Mouse (Mus musculus) gastrocnemius, adult 2 months (tissue): ENCODE results near the gene Elovl6. TPM values are rescaled to one million over a fixed set of nuclear protein-coding genes. Genes with fewer than 3 reads are reported as not detected.
A peak's percentile ranks its signal among the peaks of the same experiment; 100 is the strongest.

Experiments used
- DNase-seq: peaks from one replicate; pipeline ENCODE4 v3.0.0; 2022
- H3K27ac ChIP-seq: fragments of 200-600 bp; 2 replicates; pipeline ENCODE4 v1.8.1; 2022; ENCODE audit warnings: mild to moderate bottlenecking
- H3K4me3 ChIP-seq: fragments of 200-600 bp; 2 replicates; pipeline ENCODE4 v1.8.1; 2022; ENCODE audit warnings: mild to moderate bottlenecking, moderate library complexity
- CTCF ChIP-seq: fragments of 200-600 bp; IDR thresholded peaks from 2 replicates; pipeline ENCODE4 v1.8.1; 2022; ENCODE audit warnings: antibody characterized with exemption, mild to moderate bottlenecking, moderate library complexity
- intact Hi-C: fragments of 180-260 bp; cut with DNase I; formaldehyde crosslinking; loops from one replicate; pipeline ENCODE4 v1.15.1; 2025
- total RNA-seq, 2 experiments: library from RNA; stranded (reverse); gene quantifications; 2 replicates each; pipeline ENCODE4 v1.2.3; 2021

Gene Elovl6
- total RNA-seq, 2 experiments from 2014 or later: 0.33 to 0.89 TPM

GRCm38 (mm10) chr3:129627281-129627680, 95.1 kb downstream of the Elovl6 start:
- Histone ChIP-seq H3K4me3 (no peak overlapping the region), H3K27ac (no peak overlapping the region)
- intact Hi-C loops: no loop called here
- no peak for TF ChIP-seq CTCF
- peak; percentile 51 for DNase-seq

GRCm38 (mm10) chr3:129631018-129631417, 98.9 kb downstream of the Elovl6 start:
- no peak for DNase-seq
- Histone ChIP-seq H3K4me3 (no peak overlapping the region), H3K27ac (no peak overlapping the region)
- no peak for TF ChIP-seq CTCF
- intact Hi-C loops: loop anchor here (5.0 kb wide), 1 partner anchor 99 kb away; the partner anchor contains the start of gene Elovl6

- Histone ChIP-seq H3K4me3 (no peak overlapping the region), H3K27ac (no peak overlapping the region)
- intact Hi-C loops: loop anchor here (5.0 kb wide), 1 partner anchor 100 kb away; the partner anchor contains the start of gene Elovl6
- TF ChIP-seq CTCF: no peak
- no peak for DNase-seq
Observed at GRCm38 (mm10) chr3:129631857-129632256, 99.7 kb downstream of the Elovl6 start.

- intact Hi-C loops: loop anchor here (5.0 kb wide), 1 partner anchor 101 kb away; the partner anchor contains the start of gene Elovl6
- Histone ChIP-seq H3K27ac (no peak overlapping the region), H3K4me3 (no peak overlapping the region)
- DNase-seq: no peak
- no peak for TF ChIP-seq CTCF
Observed at GRCm38 (mm10) chr3:129633518-129633917, 101.4 kb downstream of the Elovl6 start.

- no peak for DNase-seq
- Histone ChIP-seq H3K4me3 (no peak overlapping the region), H3K27ac (no peak overlapping the region)
- intact Hi-C loops: loop anchor here (5.0 kb wide), 1 partner anchor 102 kb away; the partner anchor contains the start of gene Elovl6
- TF ChIP-seq CTCF: peak; percentile 66
Observed at GRCm38 (mm10) chr3:129634260-129634901, 102.2 kb downstream of the Elovl6 start.

GRCm38 (mm10) chr3:129637446-129637845, 105.3 kb downstream of the Elovl6 start:
- DNase-seq: no peak
- no peak overlapping the region for H3K27ac ChIP-seq
- intact Hi-C loops: no loop called here
- no peak overlapping the region for H3K4me3 ChIP-seq
- no peak for TF ChIP-seq CTCF

- no peak for DNase-seq
- Histone ChIP-seq H3K4me3 (no peak overlapping the region), H3K27ac (no peak overlapping the region)
- intact Hi-C loops: no loop called here
- no peak for TF ChIP-seq CTCF
Observed at GRCm38 (mm10) chr3:129639701-129640100, 107.5 kb downstream of the Elovl6 start.

GRCm38 (mm10) chr3:129640211-129641000, 108.3 kb downstream of the Elovl6 start:
- H3K27ac ChIP-seq: peak overlapping the region; percentile 38; the same call in 1 of the 2 replicates
- no peak for TF ChIP-seq CTCF

GRCm38 (mm10) chr3:129641621-129642020, 109.5 kb downstream of the Elovl6 start:
- no peak for DNase-seq
- TF ChIP-seq CTCF: no peak
- no peak overlapping the region for H3K4me3 ChIP-seq
- no peak overlapping the region for H3K27ac ChIP-seq
- intact Hi-C loops: no loop called here

More at GRCm38 (mm10) chr3:129640211-129641000, 108.3 kb downstream of the Elovl6 start:
- H3K4me3 ChIP-seq: no peak overlapping the region
- no peak for DNase-seq
- intact Hi-C loops: no loop called here

- no peak for TF ChIP-seq CTCF
- no peak overlapping the region for H3K4me3 ChIP-seq
- intact Hi-C loops: no loop called here
- H3K27ac ChIP-seq: no peak overlapping the region
- peak; percentile 52 for DNase-seq
Observed at GRCm38 (mm10) chr3:129645409-129645808, 113.3 kb downstream of the Elovl6 start.

- DNase-seq: no peak
- no peak overlapping the region for H3K27ac ChIP-seq
- H3K4me3 ChIP-seq: no peak overlapping the region
- no peak for TF ChIP-seq CTCF
- intact Hi-C loops: no loop called here
Observed at GRCm38 (mm10) chr3:129646781-129647180, 114.6 kb downstream of the Elovl6 start.

- intact Hi-C loops: no loop called here
- no peak for TF ChIP-seq CTCF
- no peak for DNase-seq
- no peak overlapping the region for H3K27ac ChIP-seq
- H3K4me3 ChIP-seq: no peak overlapping the region
Observed at GRCm38 (mm10) chr3:129647312-129647711, 115.2 kb downstream of the Elovl6 start.

- intact Hi-C loops: no loop called here
- Histone ChIP-seq H3K27ac (no peak overlapping the region), H3K4me3 (no peak overlapping the region)
- no peak for DNase-seq
- no peak for TF ChIP-seq CTCF
Observed at GRCm38 (mm10) chr3:129648598-129648997, 116.4 kb downstream of the Elovl6 start.
